Comparison of ENCODE assay signal across 17 mouse cellular contexts in the genomic region with DNA sequence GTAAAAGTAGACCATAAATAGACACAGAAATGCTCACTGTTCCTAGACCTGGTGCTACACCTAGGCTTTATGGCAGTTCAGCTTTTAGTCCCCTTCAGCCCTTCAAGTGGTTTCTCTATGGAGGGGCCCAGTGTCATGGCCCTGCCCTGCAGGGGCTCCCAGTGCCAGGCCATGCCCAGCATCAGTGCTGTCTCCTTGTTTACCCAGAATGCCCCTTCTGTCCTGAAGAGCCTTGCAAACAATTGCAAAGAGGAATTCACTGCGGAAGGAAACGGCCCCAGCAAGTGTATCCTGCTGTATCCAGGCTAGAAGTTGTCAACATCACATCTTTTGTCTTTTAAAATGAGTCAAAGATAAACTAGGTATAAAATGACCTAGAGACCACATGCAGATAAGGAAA.
"Had no signal": no experiment of that assay in that cellular context is flagged by ENCODE, and none has a peak within 500 bp of the region (broad histone marks: within the 10 kb centered on the region; RNA-seq: fewer than 3 reads in every experiment).

No protein-coding gene starts in this region.

- H3K4me2 ChIP-seq: intestine, embryonic 15.5 days; limb, embryonic 12.5 days; liver, embryonic 15.5 days; midbrain, embryonic 12.5 days; neural tube, embryonic 15.5 days had no signal

- ATAC-seq: intestine, embryonic 15.5 days had no signal

- H3K9ac ChIP-seq: intestine, embryonic 15.5 days; limb, embryonic 12.5 days; liver, embryonic 15.5 days; midbrain, embryonic 12.5 days; neural tube, embryonic 15.5 days had no signal

- H3K9me3 ChIP-seq: intestine, embryonic 15.5 days; limb, embryonic 12.5 days; liver, embryonic 15.5 days; midbrain, embryonic 12.5 days; neural tube, embryonic 15.5 days had no signal

- H3K27me3 ChIP-seq: intestine, embryonic 15.5 days; limb, embryonic 12.5 days; liver, embryonic 15.5 days; megakaryocyte, embryonic 14.5 days; midbrain, embryonic 12.5 days; neural tube, embryonic 15.5 days had no signal

- H3K27ac ChIP-seq: intestine, embryonic 15.5 days; kidney, postnatal 0 days; limb, embryonic 12.5 days; liver, embryonic 15.5 days; macrophage; midbrain, embryonic 12.5 days; neural tube, embryonic 15.5 days had no signal

- H3K4me3 ChIP-seq: intestine, embryonic 15.5 days; limb, embryonic 12.5 days; liver, embryonic 15.5 days; megakaryocyte, embryonic 14.5 days; midbrain, embryonic 12.5 days; myocyte; neural tube, embryonic 15.5 days had no signal

- H3K4me1 ChIP-seq: intestine, embryonic 15.5 days; liver, embryonic 15.5 days; midbrain, embryonic 12.5 days; neural tube, embryonic 15.5 days had no signal

- DNase-seq: kidney, adult 8-10 months; kidney, postnatal 36 days; layer of hippocampus, adult 9-11 months; layer of hippocampus, postnatal 36 days; liver; right cerebral cortex, adult 18-20 months; right cerebral cortex, postnatal 25 days; thymus, postnatal 36 days had no signal

- H3K36me3 ChIP-seq: intestine, embryonic 15.5 days; limb, embryonic 12.5 days; liver, embryonic 15.5 days; midbrain, embryonic 12.5 days; neural tube, embryonic 15.5 days had no signal
